Mouse (Mus musculus) stomach, embryonic 14.5 days (tissue): Measurements from ENCODE around the gene Mpped2. TPM values are rescaled to one million over a fixed set of nuclear protein-coding genes. Genes with fewer than 3 reads are reported as not detected.

Experiments used
- ATAC-seq: fragments of 200-750 bp; cut with Nextera tagmentation; 2 replicates; pipeline ENCODE4 v1.8.0; 2017; ENCODE audit warnings: low read depth, moderate TSS enrichment; ENCODE audit not compliant: insufficient number of reproducible peaks, insufficient read depth, low FRiP score
- H3K27ac ChIP-seq: fragments of 300-500 bp; sonication (generic); 2 replicates; pipeline ENCODE4 v1.5.1; 2014; ENCODE audit warnings: mild to moderate bottlenecking, low read length, moderate library complexity, mixed read lengths
- H3K27me3 ChIP-seq: fragments of 300-500 bp; sonication (generic); 2 replicates; pipeline ENCODE4 v1.6.1; 2014; ENCODE audit warnings: low read length, control low read depth, mixed read lengths; ENCODE audit not compliant: control insufficient read depth, insufficient read depth
- H3K36me3 ChIP-seq: fragments of 300-500 bp; sonication (generic); 2 replicates; pipeline ENCODE4 v1.6.1; 2014; ENCODE audit warnings: mild to moderate bottlenecking, control low read depth, low read length, moderate library complexity, mixed read lengths; ENCODE audit not compliant: control insufficient read depth, insufficient read depth
- H3K4me1 ChIP-seq: fragments of 300-500 bp; sonication (generic); 2 replicates; pipeline ENCODE4 v1.6.1; 2014; ENCODE audit warnings: low read length, control low read depth, mixed read lengths; ENCODE audit not compliant: control insufficient read depth, insufficient read depth
- H3K4me2 ChIP-seq: fragments of 300-500 bp; sonication (generic); replicated peaks from 2 replicates; pipeline ENCODE4 v1.6.1; 2014; ENCODE audit warnings: low read depth, low read length, control low read depth
- H3K4me3 ChIP-seq: fragments of 300-500 bp; sonication (generic); 2 replicates; pipeline ENCODE4 v1.5.1; 2014; ENCODE audit warnings: low read depth, low read length, control low read depth
- H3K9ac ChIP-seq: fragments of 300-500 bp; sonication (generic); replicated peaks from 2 replicates; pipeline ENCODE4 v1.6.1; 2014; ENCODE audit warnings: low read depth, mild to moderate bottlenecking, control low read depth, low read length, moderate library complexity, mixed read lengths
- H3K9me3 ChIP-seq: fragments of 300-500 bp; sonication (generic); 2 replicates; pipeline ENCODE4 v1.6.1; 2016; ENCODE audit warnings: low read depth, low read length, control low read depth; ENCODE audit not compliant: control insufficient read depth
- WGBS: fragments of 180-500 bp; shearing (Covaris S2); extraction: QIAGEN DNeasy Blood & Tissue Kit; methylation state at CpG from one replicate; pipeline ENCODE4 v1.1.7; 2014; 5-methylcytosine and 5-hydroxymethylcytosine counted together
- polyA plus RNA-seq: library from polyadenylated mRNA; unstranded; fragments of >200 nt; fragmentation: Nextera tagmentation; extraction: Ambion mirVana; gene quantifications from 2 replicates; pipeline ENCODE4 v1.2.1, GENCODE M21; 2014

The Mpped2 gene
- polyA plus RNA-seq, 1 experiment from 2014 or later, result 52.9 TPM

- H3K27me3 ChIP-seq, result no peaks in the 10 kb centered on the region
- H3K4me1 ChIP-seq, result no peaks in the 10 kb centered on the region
- H3K9ac ChIP-seq, result no peak overlapping the region
- no peaks in the 10 kb centered on the region for H3K9me3 ChIP-seq
- H3K27ac ChIP-seq, result no peak overlapping the region
- no peak for ATAC-seq
- H3K4me2 ChIP-seq, result no peak overlapping the region
- no peaks in the 10 kb centered on the region for H3K36me3 ChIP-seq
- WGBS, result 82% methylated on average over 1 of the region's 1 CpGs
- no peak overlapping the region for H3K4me3 ChIP-seq
These were observed 52.3 kb downstream of the Mpped2 start for GRCm38 (mm10) chr2:106745364-106745763.

GRCm38 (mm10) chr2:106746211-106746610 lies 53.1 kb downstream of the Mpped2 start:
- Histone ChIP-seq H3K4me3 (no peak overlapping the region), H3K9me3 (no peaks in the 10 kb centered on the region), H3K4me1 (no peaks in the 10 kb centered on the region), H3K9ac (no peak overlapping the region), H3K27ac (no peak overlapping the region), H3K27me3 (no peaks in the 10 kb centered on the region), H3K36me3 (no peaks in the 10 kb centered on the region), H3K4me2 (no peak overlapping the region)
- 79% methylated on average over 6 of the region's 6 CpGs for WGBS
- ATAC-seq, result no peak

- H3K4me3 ChIP-seq, result no peak overlapping the region
- no peak overlapping the region for H3K27ac ChIP-seq
- ATAC-seq, result no peak
- H3K9me3 ChIP-seq, result no peaks in the 10 kb centered on the region
- no peaks in the 10 kb centered on the region for H3K4me1 ChIP-seq
- H3K27me3 ChIP-seq, result no peaks in the 10 kb centered on the region
- H3K9ac ChIP-seq, result no peak overlapping the region
- H3K4me2 ChIP-seq, result no peak overlapping the region
- 45% methylated on average over 4 of the region's 4 CpGs for WGBS
- H3K36me3 ChIP-seq, result no peaks in the 10 kb centered on the region
These were observed 53.8 kb downstream of the Mpped2 start for GRCm38 (mm10) chr2:106746905-106747304.

- no peaks in the 10 kb centered on the region for H3K4me1 ChIP-seq
- 72% methylated on average over 4 of the region's 4 CpGs for WGBS
- no peak for ATAC-seq
These were observed 54.3 kb downstream of the Mpped2 start for GRCm38 (mm10) chr2:106747342-106747741.

GRCm38 (mm10) chr2:106750878-106751277 lies 57.8 kb downstream of the Mpped2 start:
- no peaks in the 10 kb centered on the region for H3K4me1 ChIP-seq
- no peak for ATAC-seq
- WGBS, result 73% methylated on average over 3 of the region's 3 CpGs
- no peak overlapping the region for H3K9ac ChIP-seq
- no peaks in the 10 kb centered on the region for H3K27me3 ChIP-seq
- H3K27ac ChIP-seq, result no peak overlapping the region
- H3K4me3 ChIP-seq, result no peak overlapping the region
- H3K9me3 ChIP-seq, result no peaks in the 10 kb centered on the region
- H3K36me3 ChIP-seq, result no peaks in the 10 kb centered on the region
- no peak overlapping the region for H3K4me2 ChIP-seq

More at GRCm38 (mm10) chr2:106747342-106747741, 54.3 kb downstream of the Mpped2 start:
- Histone ChIP-seq H3K4me2 (no peak overlapping the region), H3K9ac (no peak overlapping the region), H3K9me3 (no peaks in the 10 kb centered on the region), H3K27ac (no peak overlapping the region), H3K4me3 (no peak overlapping the region), H3K27me3 (no peaks in the 10 kb centered on the region), H3K36me3 (no peaks in the 10 kb centered on the region)

GRCm38 (mm10) chr2:106753703-106754102 lies 60.6 kb downstream of the Mpped2 start:
- no peaks in the 10 kb centered on the region for H3K36me3 ChIP-seq
- H3K4me1 ChIP-seq, result no peaks in the 10 kb centered on the region
- H3K27ac ChIP-seq, result no peak overlapping the region
- no peaks in the 10 kb centered on the region for H3K27me3 ChIP-seq
- no peak overlapping the region for H3K9ac ChIP-seq
- WGBS, result 73% methylated on average over 5 of the region's 5 CpGs
- H3K4me2 ChIP-seq, result no peak overlapping the region
- ATAC-seq, result no peak
- H3K4me3 ChIP-seq, result no peak overlapping the region
- H3K9me3 ChIP-seq, result no peaks in the 10 kb centered on the region

- 51% methylated on average over 5 of the region's 5 CpGs for WGBS
These were observed 61.6 kb downstream of the Mpped2 start for GRCm38 (mm10) chr2:106754696-106755095.

GRCm38 (mm10) chr2:106756354-106757103 lies 63.5 kb downstream of the Mpped2 start:
- Histone ChIP-seq H3K27ac (no peak overlapping the region), H3K27me3 (no peaks in the 10 kb centered on the region), H3K4me1 (no peaks in the 10 kb centered on the region), H3K9ac (no peak overlapping the region), H3K36me3 (no peaks in the 10 kb centered on the region), H3K9me3 (no peaks in the 10 kb centered on the region), H3K4me3 (no peak overlapping the region), H3K4me2 (no peak overlapping the region)
- ATAC-seq, result no peak
- 51% methylated on average over 13 of the region's 13 CpGs for WGBS

More at GRCm38 (mm10) chr2:106754696-106755095, 61.6 kb downstream of the Mpped2 start:
- no peak overlapping the region for H3K4me3 ChIP-seq
- no peak for ATAC-seq
- no peaks in the 10 kb centered on the region for H3K4me1 ChIP-seq
- H3K36me3 ChIP-seq, result no peaks in the 10 kb centered on the region
- H3K9ac ChIP-seq, result no peak overlapping the region
- H3K27ac ChIP-seq, result no peak overlapping the region
- H3K27me3 ChIP-seq, result no peaks in the 10 kb centered on the region
- H3K9me3 ChIP-seq, result no peaks in the 10 kb centered on the region
- no peak overlapping the region for H3K4me2 ChIP-seq

GRCm38 (mm10) chr2:106762920-106763319 lies 69.9 kb downstream of the Mpped2 start:
- H3K4me2 ChIP-seq, result no peak overlapping the region
- WGBS, result 59% methylated on average over 8 of the region's 8 CpGs
- no peaks in the 10 kb centered on the region for H3K36me3 ChIP-seq

More at GRCm38 (mm10) chr2:106762920-106763319, 69.9 kb downstream of the Mpped2 start:
- no peak for ATAC-seq
- H3K4me3 ChIP-seq, result no peak overlapping the region
- H3K9me3 ChIP-seq, result no peaks in the 10 kb centered on the region
- H3K9ac ChIP-seq, result no peak overlapping the region
- no peaks in the 10 kb centered on the region for H3K4me1 ChIP-seq
- no peak overlapping the region for H3K27ac ChIP-seq
- no peaks in the 10 kb centered on the region for H3K27me3 ChIP-seq
